Mouse (Mus musculus): ENCODE measurements around the gene Clip2. TPM values are rescaled to one million over a fixed set of nuclear protein-coding genes. Genes with fewer than 3 reads are reported as not detected.

Clip2 gene
- total RNA-seq, 2 experiments from 2014 or later, result 3.0 to 4.2 TPM

DNA sequence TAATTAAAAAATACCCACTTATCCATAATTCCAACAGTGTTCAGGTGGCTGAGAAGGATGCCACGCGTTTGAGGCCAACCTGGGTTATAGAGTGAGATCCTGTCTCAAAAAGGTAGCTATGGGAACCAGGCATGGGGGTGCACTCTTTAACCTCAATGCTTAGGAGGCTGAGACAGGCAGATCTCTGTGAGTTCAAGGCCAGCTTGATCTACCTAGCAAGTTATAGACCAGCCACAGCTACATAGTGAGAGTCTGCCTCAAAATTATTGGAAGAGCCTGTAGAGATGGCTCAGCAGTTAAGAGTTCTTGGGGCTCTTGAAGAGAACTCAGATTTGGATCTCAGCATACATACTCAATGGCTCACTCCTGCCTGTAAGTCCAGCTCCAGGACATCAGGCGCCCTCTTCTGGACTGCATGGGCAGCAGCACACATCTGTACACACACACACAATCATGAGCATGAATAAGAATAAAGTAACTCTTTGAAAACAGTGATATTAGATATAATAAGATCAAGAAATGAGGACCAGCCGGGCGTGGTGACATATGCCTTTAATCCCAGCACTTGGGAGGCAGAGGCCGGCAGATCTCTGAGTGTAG is 77.1 kb downstream of the Clip2 start:
- Histone ChIP-seq H3K4me3 (no peak overlapping the region), H3K27ac (no peak overlapping the region)
- intact Hi-C loops (cut with DNase I), result loop anchor here (2.0 kb wide), 1 partner anchor 90 kb away; no protein-coding TSS in a partner anchor
- no peak for DNase-seq
- TF ChIP-seq CTCF (IDR thresholded peaks at IDR 0.05), result peak; percentile 41

- TF ChIP-seq CTCF (IDR thresholded peaks at IDR 0.05), result peak; percentile 70
- no peak for DNase-seq
- intact Hi-C loops (cut with DNase I), result loop anchor here (2.0 kb wide), 1 partner anchor 89 kb away; no protein-coding TSS in a partner anchor
- H3K27ac ChIP-seq, result no peak overlapping the region
- H3K4me3 ChIP-seq, result no peak overlapping the region
Measured at GRCm38 (mm10) chr5:134473902-134474301, 78.3 kb downstream of the Clip2 start.

DNA sequence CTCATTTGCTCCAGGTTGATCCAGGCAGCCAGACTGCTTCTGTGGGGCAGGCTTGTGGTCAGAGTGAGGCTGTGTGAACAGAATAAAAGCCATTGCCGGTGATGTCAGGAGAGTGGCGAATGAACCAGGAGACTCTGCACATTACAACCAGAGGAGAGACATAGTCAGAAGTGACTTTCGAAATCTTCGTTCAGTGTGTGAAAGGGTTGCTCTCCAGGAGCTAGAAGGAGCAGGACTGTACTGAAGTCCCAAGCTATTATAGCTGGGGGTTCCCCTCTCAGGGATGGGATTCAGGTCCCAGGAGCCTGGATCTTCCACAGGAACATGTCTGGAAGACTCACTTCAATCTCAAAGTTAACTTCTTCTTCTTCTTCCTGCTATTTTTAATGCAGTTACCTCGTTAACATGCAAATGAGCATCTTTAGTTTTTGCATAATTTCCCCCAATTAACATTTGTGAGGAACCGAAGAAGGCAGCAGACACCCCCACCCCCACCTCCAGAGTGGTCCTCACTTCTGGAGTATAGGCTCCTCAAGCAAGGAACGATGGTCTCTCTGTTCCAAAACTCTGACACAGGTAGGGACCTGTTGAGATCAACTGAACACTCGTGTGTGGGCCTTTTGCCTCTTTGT is 81.6 kb downstream of the Clip2 start:
- Histone ChIP-seq H3K27ac (no peak overlapping the region), H3K4me3 (no peak overlapping the region)
- no peak for TF ChIP-seq CTCF (IDR thresholded peaks at IDR 0.05)
- intact Hi-C loops (cut with DNase I), result no loop called here
- no peak for DNase-seq

DNA sequence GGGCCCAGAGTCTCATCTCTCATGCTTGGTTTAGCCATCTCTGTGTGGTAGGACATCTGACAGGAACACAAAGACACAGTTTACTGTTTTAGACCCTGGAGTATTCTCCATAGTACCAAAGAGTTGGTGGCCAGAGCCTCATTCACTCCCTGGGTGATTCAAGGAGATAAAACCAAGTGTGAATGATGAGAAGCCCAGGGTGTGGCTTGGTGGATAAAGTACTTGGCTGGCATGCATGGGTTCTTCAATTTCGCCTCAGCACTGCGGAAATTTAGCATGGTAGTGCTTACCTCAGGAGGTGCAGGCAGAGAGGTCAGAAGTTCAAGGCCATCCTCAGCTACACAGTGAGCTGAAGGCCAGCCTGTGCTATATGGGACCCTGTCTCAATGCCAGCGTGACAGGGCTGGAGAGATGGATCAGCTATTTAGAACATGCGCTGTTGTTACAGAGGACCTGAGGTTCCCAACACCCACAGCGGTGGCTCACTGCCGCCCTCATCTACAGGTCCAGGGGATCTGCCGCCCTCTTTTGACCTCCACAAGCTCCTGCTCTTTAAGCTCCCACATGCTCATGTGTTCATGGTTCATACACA is 82.6 kb downstream of the Clip2 start:
- DNase-seq, result no peak
- TF ChIP-seq CTCF (IDR thresholded peaks at IDR 0.05), result no peak
- no peak overlapping the region for H3K4me3 ChIP-seq
- no peak overlapping the region for H3K27ac ChIP-seq
- intact Hi-C loops (cut with DNase I), result no loop called here

- no peak for DNase-seq
- H3K4me3 ChIP-seq, result peak overlapping the region; percentile 15; the same call in 1 of the 2 replicates
- H3K27ac ChIP-seq, result peak overlapping the region; percentile 81
- no peak for TF ChIP-seq CTCF (IDR thresholded peaks at IDR 0.05)
- intact Hi-C loops (cut with DNase I), result no loop called here
Measured at GRCm38 (mm10) chr5:134468158-134468765, 84.0 kb downstream of the Clip2 start.

DNA sequence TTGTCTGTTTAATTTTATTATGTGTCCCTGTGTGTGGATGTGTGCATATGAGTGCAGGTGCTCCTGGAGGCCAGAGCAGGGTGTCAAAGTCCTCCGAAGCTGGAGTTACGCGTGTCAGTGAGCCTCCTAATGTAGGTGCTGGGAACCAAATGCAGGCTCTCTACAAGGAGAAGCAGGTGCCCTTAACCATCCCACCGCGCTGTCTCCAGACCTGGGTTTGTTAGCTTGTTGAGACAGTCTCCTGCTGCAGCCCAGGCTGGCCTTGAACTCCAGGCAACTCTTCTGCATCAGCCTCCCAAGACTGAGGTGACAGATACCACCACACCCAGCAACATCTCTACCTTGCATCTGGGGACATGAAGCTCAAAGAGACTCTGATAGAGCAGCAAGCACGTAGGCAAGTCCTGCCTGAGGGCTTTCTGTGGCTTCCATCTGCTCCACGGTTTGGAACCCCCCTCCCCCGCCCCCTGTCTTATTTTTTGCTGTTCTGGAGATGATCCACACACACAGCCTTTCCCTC is 85.1 kb downstream of the Clip2 start:
- H3K4me3 ChIP-seq, result no peak overlapping the region
- intact Hi-C loops (cut with DNase I), result no loop called here
- DNase-seq, result no peak
- H3K27ac ChIP-seq, result no peak overlapping the region; the same call in 1 of the 2 replicates
- TF ChIP-seq CTCF (IDR thresholded peaks at IDR 0.05), result no peak

DNA sequence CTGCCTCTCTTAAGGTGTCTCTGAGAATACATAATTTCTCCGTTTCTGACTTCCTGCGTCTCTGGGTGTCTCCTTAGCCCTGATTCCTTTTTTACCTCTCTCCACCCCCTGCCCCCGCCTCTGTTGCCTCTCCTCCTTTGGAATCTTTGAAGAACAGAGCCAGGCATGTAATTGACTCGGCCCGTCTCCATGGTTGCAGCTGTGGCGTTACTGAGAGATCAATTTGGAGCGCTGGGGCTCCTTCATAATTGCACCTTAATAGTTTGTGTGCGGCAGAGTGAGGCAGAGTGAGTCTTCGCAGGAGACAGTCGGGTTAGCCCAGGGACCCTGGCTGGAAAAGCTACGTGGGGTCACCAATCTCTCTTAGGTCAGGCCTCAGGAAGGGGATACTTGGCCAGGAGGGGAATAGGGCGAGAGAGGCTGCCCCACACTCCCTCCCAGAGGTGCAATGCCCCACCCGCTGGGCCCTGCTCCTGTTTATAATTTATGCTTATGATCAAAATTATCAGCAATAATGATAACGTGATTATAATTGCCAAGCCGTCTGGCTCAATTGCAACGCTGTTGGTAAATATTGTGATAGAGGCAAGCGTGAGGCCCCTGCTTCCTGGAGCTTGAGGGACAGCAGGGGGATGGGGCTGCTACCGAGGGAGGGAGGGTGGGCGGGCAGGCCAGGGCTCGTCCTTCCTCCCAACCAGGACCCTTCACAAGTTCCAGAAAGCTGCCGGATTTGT is 85.8 kb downstream of the Clip2 start:
- intact Hi-C loops (cut with DNase I), result no loop called here
- no peak for TF ChIP-seq CTCF (IDR thresholded peaks at IDR 0.05)
- no peak overlapping the region for H3K4me3 ChIP-seq
- no peak for DNase-seq
- peak overlapping the region; percentile 35; the same call in 1 of the 2 replicates for H3K27ac ChIP-seq

- H3K27ac ChIP-seq, result no peak overlapping the region
- no peak for TF ChIP-seq CTCF (IDR thresholded peaks at IDR 0.05)
- no peak overlapping the region for H3K4me3 ChIP-seq
- intact Hi-C loops (cut with DNase I), result no loop called here
- no peak for DNase-seq
Measured at GRCm38 (mm10) chr5:134465197-134465596, 87.0 kb downstream of the Clip2 start.

- Histone ChIP-seq H3K27ac (no peak overlapping the region), H3K4me3 (no peak overlapping the region)
- no peak for DNase-seq
- intact Hi-C loops (cut with DNase I), result no loop called here
- no peak for TF ChIP-seq CTCF (IDR thresholded peaks at IDR 0.05)
Measured at GRCm38 (mm10) chr5:134464225-134464624, 88.0 kb downstream of the Clip2 start.

- no peak for TF ChIP-seq CTCF (IDR thresholded peaks at IDR 0.05)
- no peak overlapping the region for H3K4me3 ChIP-seq
- DNase-seq, result no peak
- H3K27ac ChIP-seq, result no peak overlapping the region
- intact Hi-C loops (cut with DNase I), result no loop called here
Measured at GRCm38 (mm10) chr5:134462731-134463130, 89.5 kb downstream of the Clip2 start.

GRCm38 (mm10) chr5:134462316-134462715 is 89.9 kb downstream of the Clip2 start:
- intact Hi-C loops (cut with DNase I), result no loop called here
- no peak overlapping the region for H3K27ac ChIP-seq
- TF ChIP-seq CTCF (IDR thresholded peaks at IDR 0.05), result no peak
- H3K4me3 ChIP-seq, result no peak overlapping the region
- DNase-seq, result no peak

DNA sequence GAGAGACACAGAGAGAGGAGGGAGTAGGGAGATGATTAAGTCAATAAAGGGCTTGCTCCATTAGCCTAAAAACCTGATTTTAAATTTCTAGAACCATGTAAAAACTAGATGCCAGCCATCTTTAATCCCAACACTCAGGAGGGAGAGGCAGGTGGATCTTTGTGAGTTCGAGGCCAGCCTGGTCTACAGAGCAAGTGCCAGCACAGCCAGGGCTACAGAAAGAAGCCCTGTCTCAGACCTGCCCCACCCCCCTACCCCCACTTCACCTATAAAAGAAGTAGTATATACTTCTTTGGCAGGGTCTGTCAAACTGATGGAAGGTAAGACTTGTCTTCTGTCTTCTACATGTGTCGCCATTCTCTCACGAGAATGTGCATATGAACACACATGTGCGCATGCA is 91.7 kb downstream of the Clip2 start:
- no peak for TF ChIP-seq CTCF (IDR thresholded peaks at IDR 0.05)
- DNase-seq, result no peak
- intact Hi-C loops (cut with DNase I), result no loop called here
- Histone ChIP-seq H3K27ac (no peak overlapping the region), H3K4me3 (no peak overlapping the region)

Data from gastrocnemius, adult 2 months (tissue).